Mouse (Mus musculus) embryonic fibroblast, embryonic 13.5 days (primary cell): ENCODE data around the gene Pdcd2l. TPM values are rescaled to one million over a fixed set of nuclear protein-coding genes. Genes with fewer than 3 reads are reported as not detected.
A peak's percentile ranks its signal among the peaks of the same experiment; 100 is the strongest.

Source experiments
- H3K27ac ChIP-seq: 2 replicates; pipeline ENCODE4 v1.5.1; 2012; ENCODE audit warnings: low read length, control low read depth, inconsistent platforms; ENCODE audit not compliant: insufficient read depth
- H3K4me1 ChIP-seq: 2 replicates; pipeline ENCODE4 v1.6.1; 2011; ENCODE audit warnings: low read length; ENCODE audit not compliant: control insufficient read depth, insufficient read depth
- H3K4me3 ChIP-seq: 2 replicates; pipeline ENCODE4 v1.5.1; 2011; ENCODE audit warnings: mild to moderate bottlenecking, control low read depth, low read length; ENCODE audit not compliant: insufficient read depth
- CTCF ChIP-seq: IDR thresholded peaks from 2 replicates; pipeline ENCODE4 v1.5.1; 2011; ENCODE audit warnings: mild to moderate bottlenecking, control low read depth, low read length, moderate library complexity, borderline replicate concordance; ENCODE audit not compliant: insufficient read depth
- POLR2A ChIP-seq: IDR thresholded peaks from 2 replicates; pipeline ENCODE4 v1.6.1; 2011; ENCODE audit warnings: low read depth, mild to moderate bottlenecking, control low read depth, low read length, moderate library complexity
- polyA plus RNA-seq: library from polyadenylated mRNA; stranded (reverse); fragments of >200 nt; gene quantifications from 2 replicates; pipeline ENCODE4 v1.2.4, GENCODE M21; 2011; ENCODE audit warnings: low read depth; ENCODE audit not compliant: missing spikeins, insufficient read length

Gene Pdcd2l
- 16.8 and 18.6 TPM in 2 replicates for polyA plus RNA-seq

- H3K4me3 ChIP-seq: peak within 1 kb of the TSS; percentile 70
- H3K4me1 ChIP-seq: peaks cover 3% of the 10 kb centered on the region; the same call in 1 of the 2 replicates
- H3K27ac ChIP-seq: no peak within 1 kb of the TSS
- TF ChIP-seq POLR2A (peak; percentile 69), CTCF (no peak)
These were observed at the start of gene Pdcd2l for GRCm38 (mm10) chr7:34196132-34197128. Gene Pdcd2l, minus strand, starts transcription at chr7:34196661.

GRCm38 (mm10) chr7:34242176-34242575 lies 45.7 kb upstream of the Pdcd2l start:
- TF ChIP-seq CTCF (no peak), POLR2A (no peak)
- no peak overlapping the region for H3K4me3 ChIP-seq
- H3K4me1 ChIP-seq: no peaks in the 10 kb centered on the region
- no peak overlapping the region for H3K27ac ChIP-seq

GRCm38 (mm10) chr7:34238086-34238485 lies 41.6 kb upstream of the Pdcd2l start:
- H3K4me1 ChIP-seq: peaks cover 4% of the 10 kb centered on the region; the same call in 1 of the 2 replicates
- TF ChIP-seq CTCF: no peak
- no peak for TF ChIP-seq POLR2A
- no peak overlapping the region for H3K4me3 ChIP-seq
- no peak overlapping the region for H3K27ac ChIP-seq

- no peak overlapping the region for H3K4me3 ChIP-seq
- H3K4me1 ChIP-seq: peaks cover 4% of the 10 kb centered on the region; the same call in 1 of the 2 replicates
- TF ChIP-seq POLR2A (no peak), CTCF (no peak)
- no peak overlapping the region for H3K27ac ChIP-seq
These were observed 39.1 kb upstream of the Pdcd2l start for GRCm38 (mm10) chr7:34235602-34236001.

- Histone ChIP-seq H3K27ac (peak overlapping the region; percentile 76), H3K4me1 (peaks cover 4% of the 10 kb centered on the region; the same call in 1 of the 2 replicates), H3K4me3 (peak overlapping the region; percentile 23)
- TF ChIP-seq CTCF: no peak
- TF ChIP-seq POLR2A: no peak
These were observed 38.4 kb upstream of the Pdcd2l start for GRCm38 (mm10) chr7:34234610-34235561.

- peak overlapping the region; percentile 30 for H3K4me3 ChIP-seq
- TF ChIP-seq POLR2A (peak; percentile 79), CTCF (no peak)
- peak overlapping the region; percentile 96 for H3K27ac ChIP-seq
These were observed 37.6 kb upstream of the Pdcd2l start for GRCm38 (mm10) chr7:34233909-34234609.

GRCm38 (mm10) chr7:34232785-34233725 lies 36.6 kb upstream of the Pdcd2l start:
- Histone ChIP-seq H3K27ac (peak overlapping the region; percentile 96), H3K4me1 (peaks cover 4% of the 10 kb centered on the region; the same call in 1 of the 2 replicates), H3K4me3 (peak overlapping the region; percentile 30)
- TF ChIP-seq CTCF (no peak), POLR2A (0 out of 2 replicates have a peak, but pooled peaks have one; percentile 15)

More at GRCm38 (mm10) chr7:34233909-34234609, 37.6 kb upstream of the Pdcd2l start:
- peaks cover 4% of the 10 kb centered on the region; the same call in 1 of the 2 replicates for H3K4me1 ChIP-seq

GRCm38 (mm10) chr7:34230116-34230515 lies 33.7 kb upstream of the Pdcd2l start, which contains the start of gene Gpi1:
Gene Gpi1, minus strand, starts transcription at chr7:34230336.
- Histone ChIP-seq H3K27ac (peak within 1 kb of the TSS; percentile 79), H3K4me3 (peak within 1 kb of the TSS; percentile 88), H3K4me1 (peaks cover 12% of the 10 kb centered on the region)
- 0 out of 2 replicates have a peak, but pooled peaks have one; percentile 3 for TF ChIP-seq CTCF
- TF ChIP-seq POLR2A: peak; percentile 96
